Mouse (Mus musculus) splenic B cell, adult 2 months (primary cell): Measurements from ENCODE around the gene Armh3.
"Not testable (repeated sequence)": the region's sequence is repeated elsewhere in the genome, so short reads cannot be mapped to it uniquely, and the experiment has no call there.

Experiments used
- DNase-seq: peaks from one replicate; pipeline ENCODE4 v3.0.0-alpha.2; 2011; ENCODE audit warnings: low read depth, low spot score
- H3K27me3 ChIP-seq: 2 replicates; pipeline ENCODE4 v1.6.1; 2012; ENCODE audit warnings: mild to moderate bottlenecking, low read length, moderate library complexity, mixed read lengths; ENCODE audit not compliant: control insufficient read depth, poor library complexity, insufficient read depth, severe bottlenecking
- H3K36me3 ChIP-seq: 2 replicates; pipeline ENCODE4 v1.6.1; 2012; ENCODE audit warnings: mild to moderate bottlenecking, low read length, moderate library complexity, mixed read lengths; ENCODE audit not compliant: control insufficient read depth, poor library complexity, insufficient read depth, severe bottlenecking

Armh3 gene

DNA sequence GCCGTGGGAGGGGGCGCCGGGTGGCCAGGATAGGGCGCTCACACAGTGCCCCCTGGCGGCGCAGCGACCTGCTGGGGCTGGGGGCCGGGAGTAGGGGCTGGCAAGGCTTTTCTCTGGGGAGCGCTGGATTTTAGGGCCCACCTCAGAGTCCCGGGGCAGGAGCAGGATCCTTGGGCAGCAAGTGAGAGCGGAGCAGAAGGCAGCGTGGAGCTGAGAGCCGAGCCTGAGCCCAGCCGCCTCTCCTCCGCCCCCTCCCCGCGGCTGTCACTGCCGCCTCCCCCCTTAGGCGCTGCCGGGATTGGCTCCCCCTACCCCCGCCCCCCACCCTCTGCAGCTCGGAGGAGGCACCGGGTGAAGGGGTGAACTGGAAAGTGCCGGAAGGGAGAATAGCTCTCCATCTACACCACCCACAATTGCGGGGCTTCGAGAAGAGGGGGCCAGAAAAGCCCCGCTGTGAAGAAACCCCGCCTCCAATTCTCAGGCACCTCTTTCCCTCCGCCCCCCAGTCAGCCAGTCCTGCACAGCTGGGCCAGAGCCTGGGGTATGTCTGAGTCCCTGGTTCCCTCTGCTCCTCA is 182.4 kb downstream of the Armh3 start, which contains the start of gene Kcnip2:
TSS of gene Kcnip2 (minus strand) at position 231 of the 575 bp plus-strand sequence.
- DNase-seq: no peak
- peaks cover 3% of the 10 kb centered on the region for H3K36me3 ChIP-seq

DNA sequence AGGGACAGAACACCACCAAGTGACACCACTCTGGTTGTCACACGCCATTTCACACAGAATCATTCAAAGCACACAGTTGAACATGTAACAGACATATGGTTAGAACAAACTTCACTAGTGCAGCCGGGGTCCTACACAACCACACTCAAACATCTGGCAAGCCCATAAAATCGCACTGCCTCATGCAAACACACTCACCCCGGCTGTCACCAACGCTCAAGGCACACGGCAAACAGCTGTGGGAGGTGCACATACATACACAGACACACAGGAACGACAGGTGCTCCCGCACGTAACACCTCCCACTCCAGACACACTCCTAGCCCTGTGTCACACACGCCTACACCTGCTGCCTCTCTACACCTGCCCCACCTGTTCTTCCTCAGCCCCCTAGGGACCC is 183.1 kb downstream of the Armh3 start:
- DNase-seq: no peak
- Histone ChIP-seq H3K36me3 (peaks cover 3% of the 10 kb centered on the region), H3K27me3 (peaks cover 1% of the 10 kb centered on the region)

More for the DNA sequence above, 182.4 kb downstream of the Armh3 start, which contains the start of gene Kcnip2:
- peaks cover 1% of the 10 kb centered on the region for H3K27me3 ChIP-seq

GRCm38 (mm10) chr19:45813801-45814200 is 184.5 kb downstream of the Armh3 start:
- peak; percentile 6 for DNase-seq
- peaks cover 1% of the 10 kb centered on the region for H3K27me3 ChIP-seq

GRCm38 (mm10) chr19:45813263-45813662 is 185.0 kb downstream of the Armh3 start:
- DNase-seq: peak; percentile 82
- peaks cover 1% of the 10 kb centered on the region for H3K27me3 ChIP-seq
- no peaks in the 10 kb centered on the region; the same call in 1 of the 2 replicates for H3K36me3 ChIP-seq

More at GRCm38 (mm10) chr19:45813801-45814200, 184.5 kb downstream of the Armh3 start:
- peaks cover 2% of the 10 kb centered on the region; the same call in 1 of the 2 replicates for H3K36me3 ChIP-seq

GRCm38 (mm10) chr19:45812673-45813252 is 185.5 kb downstream of the Armh3 start:
- Histone ChIP-seq H3K27me3 (peaks cover 1% of the 10 kb centered on the region), H3K36me3 (no peaks in the 10 kb centered on the region; the same call in 1 of the 2 replicates)
- no peak for DNase-seq

DNA sequence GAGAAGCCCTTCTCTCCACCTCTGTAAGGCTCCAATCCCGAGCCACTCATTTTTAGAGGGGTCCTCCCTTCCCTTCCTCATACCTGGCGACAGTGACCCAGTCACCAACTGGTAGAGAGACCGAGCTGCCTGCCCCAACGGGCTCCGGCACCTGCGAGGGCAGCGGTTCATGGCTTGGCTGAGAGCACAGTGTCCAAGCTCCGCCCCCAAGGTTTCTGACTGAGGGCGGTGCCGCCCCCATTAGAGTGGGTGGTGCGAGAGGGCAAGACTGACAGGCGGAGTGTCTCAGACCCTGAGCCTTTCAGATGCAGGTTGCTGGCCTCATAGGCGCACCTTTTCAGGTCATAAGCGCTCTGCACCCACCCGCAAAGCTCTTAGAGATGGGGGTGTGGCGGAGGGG is 186.2 kb downstream of the Armh3 start:
- peaks cover 1% of the 10 kb centered on the region for H3K27me3 ChIP-seq
- H3K36me3 ChIP-seq: no peaks in the 10 kb centered on the region; the same call in 1 of the 2 replicates
- DNase-seq: peak; percentile 74

DNA sequence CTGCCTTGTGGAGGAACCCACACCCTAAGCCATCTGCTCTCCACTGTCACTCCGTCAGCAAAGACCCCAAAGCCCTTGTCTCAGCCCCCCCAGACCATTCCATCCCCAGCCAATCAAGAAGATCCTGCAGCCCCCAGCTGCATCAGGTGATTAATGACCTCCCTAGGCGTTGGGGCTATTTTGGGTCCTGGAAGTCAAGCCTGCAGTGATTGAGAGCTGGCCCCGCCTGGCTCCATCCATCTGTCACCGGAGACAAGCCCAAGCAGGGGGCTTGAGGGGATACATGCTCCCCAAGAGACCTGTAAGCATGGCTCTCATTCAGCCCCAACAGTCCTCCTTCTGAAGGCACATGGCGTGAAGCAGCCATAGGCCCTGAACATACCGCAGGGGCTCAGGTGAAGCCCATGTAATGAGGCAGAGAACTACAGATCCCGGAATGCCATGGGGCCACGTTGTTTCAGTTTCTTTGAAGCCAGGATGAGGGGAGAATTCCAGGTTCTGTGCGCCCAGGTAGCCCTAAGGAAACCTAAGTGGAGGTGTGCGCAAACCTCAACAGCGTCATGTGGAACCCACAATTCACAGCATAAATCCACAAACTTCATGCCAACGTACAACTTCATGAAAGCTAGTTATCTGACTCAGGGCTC is 187.1 kb downstream of the Armh3 start:
- H3K27me3 ChIP-seq: peaks cover 1% of the 10 kb centered on the region; the same call in 1 of the 2 replicates
- H3K36me3 ChIP-seq: no peaks in the 10 kb centered on the region; the same call in 1 of the 2 replicates
- no peak for DNase-seq

- Histone ChIP-seq H3K36me3 (no peaks in the 10 kb centered on the region), H3K27me3 (peaks cover 1% of the 10 kb centered on the region; the same call in 1 of the 2 replicates)
- DNase-seq: no peak
Measured at GRCm38 (mm10) chr19:45807732-45808131, 190.6 kb downstream of the Armh3 start.

DNA sequence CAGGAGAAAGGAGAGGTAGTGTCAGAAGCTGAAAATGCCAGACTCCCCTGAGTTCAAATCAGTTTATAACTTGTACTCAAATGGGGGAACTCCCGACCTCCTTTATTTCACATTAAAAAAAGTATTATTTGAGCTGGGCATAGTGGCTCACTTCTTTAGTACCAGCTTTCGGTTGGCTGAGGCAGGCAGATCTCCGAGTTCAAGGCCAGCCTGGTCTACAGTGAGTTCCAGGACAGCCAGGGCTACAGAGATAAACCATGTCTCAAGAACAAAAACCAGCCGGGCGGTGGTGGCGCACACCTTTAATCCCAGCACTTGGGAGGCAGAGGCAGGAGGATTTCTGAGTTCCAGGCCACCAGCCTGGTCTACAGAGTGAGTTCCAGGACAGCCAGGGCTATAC is 192.5 kb downstream of the Armh3 start:
- not testable (repeated sequence) for H3K27me3 ChIP-seq, DNase-seq, H3K36me3 ChIP-seq

DNA sequence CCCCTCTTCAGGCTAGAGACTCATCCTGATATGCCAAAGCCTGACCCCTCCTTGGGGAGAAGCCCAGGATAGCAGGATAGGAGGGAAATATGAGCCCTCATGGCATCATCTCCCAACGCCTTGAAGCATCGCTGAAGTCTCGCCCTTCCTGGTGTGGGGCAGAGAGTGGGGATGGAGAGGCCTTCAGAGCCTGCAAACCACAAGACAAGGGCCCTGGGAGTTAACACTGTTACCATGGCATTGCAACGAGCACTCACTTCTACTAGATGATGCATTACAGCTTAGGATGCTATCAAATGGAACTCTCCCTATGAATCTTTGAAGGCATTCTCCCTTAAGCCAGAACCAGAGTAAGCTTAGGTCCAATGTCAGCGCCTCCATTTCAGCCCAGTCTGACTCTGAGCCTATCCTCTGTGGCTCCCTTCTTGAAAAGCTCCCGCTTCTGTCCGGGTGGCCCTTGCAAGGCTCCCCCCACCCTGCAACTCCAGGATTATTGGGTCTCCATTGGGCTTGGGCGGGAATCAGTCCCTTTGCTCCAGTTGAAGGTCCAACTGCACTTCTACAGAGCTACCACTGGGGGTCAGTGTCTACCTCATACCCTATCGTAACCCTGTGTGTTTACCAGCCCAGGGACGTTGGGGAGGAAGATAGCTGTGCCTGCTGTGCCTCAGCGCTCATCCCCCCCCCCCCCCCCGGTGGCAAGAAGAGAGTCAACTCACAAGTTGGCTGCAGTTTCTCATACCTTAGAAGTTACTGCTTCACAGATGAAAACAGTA is 193.5 kb downstream of the Armh3 start:
- DNase-seq: peak; percentile 79
- Histone ChIP-seq H3K36me3 (no peaks in the 10 kb centered on the region), H3K27me3 (no peaks in the 10 kb centered on the region)

DNA sequence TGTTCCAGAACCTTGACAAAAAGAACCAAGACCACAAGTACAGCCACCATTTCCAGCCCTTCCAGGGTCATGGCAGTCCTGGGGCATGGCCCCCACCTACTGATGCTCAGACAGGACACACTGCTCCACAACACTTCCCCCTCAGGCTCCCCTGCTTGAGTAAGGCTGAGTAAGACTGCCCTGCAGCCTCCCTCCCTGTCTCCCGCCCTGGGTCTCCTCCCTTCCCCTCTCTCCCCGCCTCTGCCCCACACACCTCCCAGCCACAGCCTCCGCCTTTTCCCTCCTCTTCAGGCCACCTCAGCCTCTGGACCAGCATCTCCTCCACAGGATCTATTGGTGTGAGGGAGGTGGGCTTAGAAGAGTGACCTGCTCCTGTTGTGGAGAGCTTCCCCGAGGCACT is 194.9 kb downstream of the Armh3 start:
- H3K27me3 ChIP-seq: no peaks in the 10 kb centered on the region
- H3K36me3 ChIP-seq: no peaks in the 10 kb centered on the region
- no peak for DNase-seq

GRCm38 (mm10) chr19:45802702-45803101 is 195.6 kb downstream of the Armh3 start:
- no peak for DNase-seq
- Histone ChIP-seq H3K36me3 (no peaks in the 10 kb centered on the region), H3K27me3 (no peaks in the 10 kb centered on the region)

DNA sequence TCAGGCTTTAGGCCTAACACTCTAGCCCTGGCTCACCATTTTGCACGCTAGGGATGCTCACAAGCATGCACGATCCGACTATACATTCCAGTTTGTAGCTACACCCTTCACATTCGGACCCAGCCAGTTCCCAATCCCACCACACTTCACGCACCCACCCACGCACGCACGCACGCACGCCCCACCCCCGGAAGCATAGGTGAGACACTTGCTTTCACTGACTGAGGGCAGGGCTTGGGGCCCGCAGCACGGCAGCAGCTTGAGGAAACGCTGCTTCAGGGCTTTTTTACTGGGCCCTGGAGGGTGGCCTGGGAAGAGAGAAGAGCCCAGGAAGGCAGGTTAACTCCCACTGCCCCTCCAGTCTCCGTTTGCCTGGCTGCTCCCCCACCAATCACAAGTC is 201.4 kb downstream of the Armh3 start:
- Histone ChIP-seq H3K27me3 (no peaks in the 10 kb centered on the region), H3K36me3 (no peaks in the 10 kb centered on the region)
- DNase-seq: no peak

- H3K36me3 ChIP-seq: no peaks in the 10 kb centered on the region
- DNase-seq: no peak
Measured at GRCm38 (mm10) chr19:45796061-45796556, 202.2 kb downstream of the Armh3 start.

More at GRCm38 (mm10) chr19:45796061-45796556, 202.2 kb downstream of the Armh3 start:
- H3K27me3 ChIP-seq: no peaks in the 10 kb centered on the region
